Mouse (Mus musculus): Measurements from ENCODE around the gene Tollip. TPM values are rescaled to one million over a fixed set of nuclear protein-coding genes. Genes with fewer than 3 reads are reported as not detected.

Tollip gene
- polyA plus RNA-seq (2015; fragmentation: Nextera tagmentation; extraction: Ambion mirVana), result 46.5 and 50.7 TPM in 2 replicates

DNA sequence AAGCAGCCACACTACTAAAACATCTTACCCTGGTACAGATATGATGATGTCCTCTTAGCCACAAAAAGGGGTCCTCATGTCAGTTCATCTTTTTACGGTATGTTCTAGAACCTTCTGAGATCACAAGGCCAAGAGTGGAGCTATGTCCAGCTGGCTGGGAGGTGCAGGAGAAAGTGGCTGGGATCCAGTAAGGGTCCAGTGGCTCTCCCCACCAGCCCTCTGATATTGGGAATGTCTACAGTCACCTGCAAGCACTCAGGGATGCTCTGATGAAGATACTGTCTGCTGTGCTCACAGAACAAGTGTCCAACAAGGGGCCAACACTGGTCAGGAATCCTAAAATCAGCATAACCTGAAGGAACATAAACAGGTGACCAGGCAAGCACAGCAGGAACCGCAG lies at the start of gene Tollip:
Gene Tollip, minus strand, starts transcription at position 101 of the 400 bp plus-strand sequence.
- ATAC-seq (ENCODE audit: borderline replicate concordance, extremely low read depth, low FRiP score, low TSS enrichment), result no peak
- no peak within 1 kb of the TSS for H3K9ac ChIP-seq

DNA sequence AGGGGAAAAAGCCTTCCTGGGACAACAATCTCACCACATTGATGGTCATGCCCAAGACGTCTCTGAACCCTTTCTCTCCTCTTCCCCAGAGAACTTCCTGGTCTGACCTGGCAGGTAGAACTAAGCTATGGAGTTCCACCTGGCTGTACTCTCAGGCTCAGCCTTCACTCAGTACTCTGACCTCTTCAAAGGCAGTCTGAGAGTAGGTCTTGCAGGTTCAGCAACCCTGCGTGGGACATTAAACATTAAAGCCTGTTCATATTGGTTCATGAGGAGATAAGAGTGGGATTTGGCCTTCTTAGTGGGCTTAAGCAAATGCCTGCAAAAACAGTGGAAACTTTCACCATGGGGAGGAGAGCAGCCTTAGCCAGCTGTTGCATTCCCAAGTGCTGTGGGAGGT lies 48.0 kb upstream of the Tollip start:
- Histone ChIP-seq H3K36me3 (no peaks in the 10 kb centered on the region), H3K4me1 (no peaks in the 10 kb centered on the region), H3K27ac (no peak overlapping the region), H3K9ac (no peak overlapping the region), H3K4me2 (no peak overlapping the region), H3K27me3 (no peaks in the 10 kb centered on the region), H3K4me3 (no peak overlapping the region), H3K9me3 (no peaks in the 10 kb centered on the region)
- 72% methylated on average over 2 of the region's 2 CpGs for WGBS
- no peak for ATAC-seq (ENCODE audit: borderline replicate concordance, extremely low read depth, low FRiP score, low TSS enrichment)

More for the DNA sequence above, at the start of gene Tollip:
- Histone ChIP-seq H3K9me3 (no peaks in the 10 kb centered on the region), H3K4me2 (no peak within 1 kb of the TSS), H3K4me3 (no peak within 1 kb of the TSS), H3K36me3 (no peaks in the 10 kb centered on the region), H3K4me1 (no peaks in the 10 kb centered on the region), H3K27me3 (no peaks in the 10 kb centered on the region; the same call in 1 of the 2 replicates), H3K27ac (no peak within 1 kb of the TSS)
- WGBS, result 82% methylated on average over 2 of the region's 2 CpGs

DNA sequence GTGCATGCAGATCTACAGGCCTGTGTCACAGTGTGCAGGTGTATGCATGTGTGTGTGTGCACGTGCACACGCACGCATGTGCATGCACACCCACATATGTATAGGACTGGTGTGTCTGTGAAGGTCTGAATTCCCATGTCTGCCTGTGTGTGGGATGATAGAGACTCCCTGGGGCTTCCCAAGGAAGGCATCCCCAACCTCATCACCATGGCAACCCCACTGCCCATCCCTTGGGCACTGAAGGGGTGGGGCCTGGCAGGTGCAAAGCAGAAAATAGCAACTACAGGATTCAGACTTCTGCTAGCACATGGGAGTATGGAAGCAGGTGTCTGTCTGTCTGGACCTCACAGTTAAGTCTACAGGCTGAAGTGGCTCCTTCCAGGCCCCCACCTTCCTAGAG lies 44.2 kb upstream of the Tollip start:
- no peak for ATAC-seq (ENCODE audit: borderline replicate concordance, extremely low read depth, low FRiP score, low TSS enrichment)
- Histone ChIP-seq H3K9me3 (no peaks in the 10 kb centered on the region), H3K27ac (no peak overlapping the region), H3K9ac (no peak overlapping the region), H3K4me1 (no peaks in the 10 kb centered on the region), H3K4me2 (no peak overlapping the region), H3K27me3 (no peaks in the 10 kb centered on the region; the same call in 1 of the 2 replicates), H3K36me3 (no peaks in the 10 kb centered on the region), H3K4me3 (no peak overlapping the region)
- whole genome bisulfite sequencing, result 75% methylated on average over 3 of the region's 3 CpGs

DNA sequence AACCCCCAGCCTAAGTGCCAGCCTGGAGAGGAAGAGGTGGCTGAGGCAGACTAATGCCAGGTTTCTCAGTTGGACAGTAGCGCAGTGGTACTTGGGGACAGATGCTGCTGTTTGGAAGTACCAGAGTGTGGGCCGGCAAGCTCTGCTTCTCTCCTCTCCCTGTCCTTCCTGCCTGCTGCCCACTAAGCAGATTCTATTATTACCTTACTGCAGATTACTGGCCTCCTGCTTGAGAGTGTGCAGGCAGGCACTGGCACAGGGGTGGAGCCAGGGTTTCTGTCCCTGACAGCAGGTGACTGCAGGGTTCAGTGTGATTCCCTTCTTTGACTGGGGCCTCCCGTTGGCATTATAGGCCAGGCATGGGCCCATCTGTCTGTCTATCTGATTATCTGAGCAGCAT lies 43.2 kb upstream of the Tollip start:
- Histone ChIP-seq H3K27ac (no peak overlapping the region), H3K9me3 (no peaks in the 10 kb centered on the region), H3K27me3 (no peaks in the 10 kb centered on the region; the same call in 1 of the 2 replicates), H3K4me1 (no peaks in the 10 kb centered on the region), H3K4me2 (no peak overlapping the region), H3K36me3 (no peaks in the 10 kb centered on the region), H3K4me3 (no peak overlapping the region), H3K9ac (no peak overlapping the region)
- 75% methylated on average over 3 of the region's 3 CpGs for WGBS
- no peak for ATAC-seq (ENCODE audit: borderline replicate concordance, extremely low read depth, low FRiP score, low TSS enrichment)

DNA sequence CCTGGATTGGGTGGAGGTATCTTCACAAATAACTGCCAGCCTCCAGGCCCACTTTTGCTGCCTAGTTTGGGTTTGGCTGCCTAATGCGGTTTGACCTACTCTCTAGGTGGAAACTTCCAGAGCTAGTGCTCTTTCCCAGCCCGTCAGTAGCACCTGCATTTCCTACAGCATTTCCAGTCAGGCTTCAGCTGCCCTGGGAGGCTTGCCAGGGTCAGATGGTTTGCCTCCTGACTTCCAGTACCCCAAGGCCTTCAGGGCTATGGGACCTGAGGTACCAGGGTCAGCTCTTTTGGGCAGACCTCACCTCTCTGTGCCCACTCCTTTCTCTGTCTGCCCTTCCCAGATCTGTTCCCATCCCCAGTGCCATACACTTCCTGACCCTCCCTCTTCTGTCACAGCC lies 42.6 kb upstream of the Tollip start:
- WGBS, result 75% methylated on average over 2 of the region's 2 CpGs
- Histone ChIP-seq H3K36me3 (no peaks in the 10 kb centered on the region), H3K4me3 (no peak overlapping the region), H3K27me3 (no peaks in the 10 kb centered on the region; the same call in 1 of the 2 replicates), H3K4me1 (no peaks in the 10 kb centered on the region), H3K9me3 (no peaks in the 10 kb centered on the region), H3K4me2 (no peak overlapping the region), H3K27ac (no peak overlapping the region), H3K9ac (no peak overlapping the region)
- ATAC-seq (ENCODE audit: borderline replicate concordance, extremely low read depth, low FRiP score, low TSS enrichment), result no peak

DNA sequence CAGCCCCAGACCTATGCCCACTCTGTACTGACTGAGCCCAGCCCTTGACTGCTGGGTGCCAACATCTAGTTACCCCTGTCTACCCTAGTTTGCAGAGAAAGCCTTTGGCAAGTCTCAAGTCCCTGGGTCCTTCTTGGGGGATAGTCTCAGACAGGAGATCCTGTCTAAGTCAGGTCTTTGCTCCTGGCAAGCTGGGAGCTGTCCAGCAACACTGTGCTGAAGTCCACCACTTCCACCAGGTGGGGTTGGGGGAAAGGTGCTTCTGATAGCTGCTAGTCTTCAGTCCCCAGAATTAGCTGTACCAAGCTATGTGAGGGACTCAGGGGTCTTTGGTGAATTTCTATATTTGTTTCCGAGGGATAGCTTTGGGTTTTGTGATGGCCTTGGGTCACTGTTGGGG lies 40.8 kb upstream of the Tollip start:
- H3K4me3 ChIP-seq, result no peak overlapping the region
- H3K27me3 ChIP-seq, result no peaks in the 10 kb centered on the region; the same call in 1 of the 2 replicates
- H3K4me2 ChIP-seq, result no peak overlapping the region
- H3K9me3 ChIP-seq, result no peaks in the 10 kb centered on the region
- no peaks in the 10 kb centered on the region for H3K36me3 ChIP-seq
- no peaks in the 10 kb centered on the region for H3K4me1 ChIP-seq
- H3K9ac ChIP-seq, result no peak overlapping the region
- no peak for ATAC-seq (ENCODE audit: borderline replicate concordance, extremely low read depth, low FRiP score, low TSS enrichment)
- H3K27ac ChIP-seq, result no peak overlapping the region
- 63% methylated on average over 1 of the region's 1 CpGs for WGBS

DNA sequence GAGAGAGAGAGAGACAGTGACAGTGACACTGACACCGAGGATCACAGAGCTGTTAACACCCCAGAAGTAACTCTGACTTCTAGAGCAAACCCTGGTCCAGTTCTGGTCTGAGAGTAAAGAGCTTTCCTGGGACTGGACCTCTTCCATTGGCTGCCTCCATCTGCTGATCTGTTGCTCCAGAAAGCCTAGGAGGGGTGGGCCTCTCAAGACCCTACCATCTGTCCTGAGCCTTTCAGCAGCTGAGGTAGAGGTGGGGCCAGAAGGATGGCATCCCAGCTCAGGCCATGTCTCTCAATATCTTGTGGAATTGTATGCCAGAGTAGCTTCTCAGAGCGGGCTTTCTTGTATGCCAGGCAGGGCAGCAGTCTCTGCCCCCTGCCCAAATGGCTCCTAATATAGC lies 39.9 kb upstream of the Tollip start:
- ATAC-seq (ENCODE audit: borderline replicate concordance, extremely low read depth, low FRiP score, low TSS enrichment), result no peak
- Histone ChIP-seq H3K36me3 (no peaks in the 10 kb centered on the region), H3K9me3 (no peaks in the 10 kb centered on the region), H3K4me1 (no peaks in the 10 kb centered on the region), H3K4me2 (no peak overlapping the region), H3K4me3 (no peak overlapping the region), H3K9ac (no peak overlapping the region), H3K27ac (no peak overlapping the region), H3K27me3 (peaks cover 5% of the 10 kb centered on the region; the same call in 1 of the 2 replicates)
- WGBS, result 61% methylated on average over 2 of the region's 2 CpGs

DNA sequence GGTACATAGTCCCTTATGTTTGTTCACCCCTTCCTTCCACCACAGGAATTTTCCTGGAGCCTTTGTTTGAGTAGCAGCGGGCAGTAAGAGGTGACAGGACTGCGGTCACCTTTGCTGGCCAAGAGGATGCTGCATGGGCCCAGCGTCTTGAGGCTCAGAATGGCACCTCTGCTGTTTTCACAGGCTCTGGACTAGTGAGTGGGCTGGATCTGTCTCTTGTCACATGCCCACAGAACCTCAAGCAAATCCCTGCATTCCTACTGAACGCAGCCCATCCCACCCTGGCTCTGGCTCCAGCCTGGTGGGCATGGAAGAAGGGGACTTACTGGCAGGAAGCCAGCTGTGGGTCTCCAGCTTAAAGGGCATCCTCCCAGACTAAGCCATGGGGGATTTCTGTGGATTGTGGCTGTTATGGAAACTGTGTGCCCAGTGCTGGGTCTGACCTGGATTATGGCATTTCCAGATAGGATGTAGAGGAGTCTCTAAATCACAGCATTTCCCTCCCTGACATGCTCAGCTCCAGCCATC lies 39.3 kb upstream of the Tollip start:
- Histone ChIP-seq H3K4me1 (no peaks in the 10 kb centered on the region), H3K9ac (no peak overlapping the region), H3K4me3 (no peak overlapping the region), H3K36me3 (no peaks in the 10 kb centered on the region), H3K27ac (no peak overlapping the region), H3K9me3 (no peaks in the 10 kb centered on the region), H3K4me2 (no peak overlapping the region), H3K27me3 (peaks cover 11% of the 10 kb centered on the region; the same call in 1 of the 2 replicates)
- WGBS, result 78% methylated on average over 4 of the region's 4 CpGs
- no peak for ATAC-seq (ENCODE audit: borderline replicate concordance, extremely low read depth, low FRiP score, low TSS enrichment)

DNA sequence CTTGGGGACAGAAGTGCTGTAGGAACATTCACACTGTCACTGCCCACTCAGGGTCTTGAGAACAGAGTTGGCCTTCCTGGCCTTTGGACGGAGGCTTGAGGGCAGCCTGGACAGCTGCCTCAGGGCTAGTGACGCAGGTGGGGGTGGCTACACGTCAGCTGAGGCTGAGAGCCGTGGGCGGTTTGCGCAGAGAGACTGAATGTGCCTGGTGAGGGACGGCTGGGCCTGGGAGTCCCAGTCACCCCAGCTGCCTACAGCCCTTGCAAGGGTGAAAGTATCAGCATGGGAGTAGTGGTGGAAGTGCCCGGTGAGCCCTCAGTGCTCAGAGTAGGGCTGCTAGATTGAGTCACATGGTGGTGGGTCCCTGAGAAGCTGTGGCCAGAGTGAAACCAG lies 37.9 kb upstream of the Tollip start:
- Histone ChIP-seq H3K9me3 (no peaks in the 10 kb centered on the region), H3K27me3 (peaks cover 25% of the 10 kb centered on the region), H3K27ac (no peak overlapping the region), H3K4me1 (no peaks in the 10 kb centered on the region), H3K4me3 (no peak overlapping the region), H3K36me3 (no peaks in the 10 kb centered on the region), H3K4me2 (no peak overlapping the region), H3K9ac (no peak overlapping the region)
- ATAC-seq (ENCODE audit: borderline replicate concordance, extremely low read depth, low FRiP score, low TSS enrichment), result no peak
- WGBS, result 70% methylated on average over 8 of the region's 8 CpGs

DNA sequence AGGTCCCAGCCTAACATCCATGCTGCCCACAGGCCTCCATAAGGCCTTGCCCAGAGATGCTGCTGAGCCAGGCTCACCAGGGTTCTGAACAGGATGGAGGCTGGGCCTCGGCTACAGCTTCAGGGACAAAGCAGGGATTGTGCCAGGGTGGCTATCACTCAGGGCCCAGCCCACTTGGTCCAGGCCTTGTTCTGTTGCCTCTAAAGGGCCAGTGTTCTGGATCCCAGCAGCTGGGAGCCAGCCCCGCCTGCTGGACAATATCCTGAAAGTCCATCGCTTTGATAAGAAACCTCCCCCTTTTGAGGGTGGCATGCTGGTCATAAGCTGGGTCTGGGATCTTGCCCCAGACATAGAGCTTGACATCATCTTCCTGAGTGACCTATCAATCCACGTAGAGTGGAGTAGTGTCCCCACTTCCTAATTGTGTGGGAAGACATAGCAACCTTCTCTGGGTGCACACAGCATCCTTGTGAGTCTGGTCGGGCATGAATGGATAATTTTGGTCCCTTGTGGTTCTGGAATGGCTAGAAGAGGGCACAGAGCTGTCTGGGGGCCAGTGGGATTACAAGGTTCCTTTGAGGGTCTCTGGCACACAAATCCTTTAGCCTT lies 37.4 kb upstream of the Tollip start:
- H3K9me3 ChIP-seq, result no peaks in the 10 kb centered on the region
- no peaks in the 10 kb centered on the region for H3K36me3 ChIP-seq
- WGBS, result 61% methylated on average over 5 of the region's 5 CpGs
- H3K27ac ChIP-seq, result no peak overlapping the region
- H3K4me1 ChIP-seq, result peaks cover 1% of the 10 kb centered on the region; the same call in 1 of the 2 replicates
- no peak for ATAC-seq (ENCODE audit: borderline replicate concordance, extremely low read depth, low FRiP score, low TSS enrichment)
- no peak overlapping the region for H3K4me3 ChIP-seq
- H3K9ac ChIP-seq, result no peak overlapping the region
- no peak overlapping the region for H3K4me2 ChIP-seq
- peaks cover 30% of the 10 kb centered on the region for H3K27me3 ChIP-seq

DNA sequence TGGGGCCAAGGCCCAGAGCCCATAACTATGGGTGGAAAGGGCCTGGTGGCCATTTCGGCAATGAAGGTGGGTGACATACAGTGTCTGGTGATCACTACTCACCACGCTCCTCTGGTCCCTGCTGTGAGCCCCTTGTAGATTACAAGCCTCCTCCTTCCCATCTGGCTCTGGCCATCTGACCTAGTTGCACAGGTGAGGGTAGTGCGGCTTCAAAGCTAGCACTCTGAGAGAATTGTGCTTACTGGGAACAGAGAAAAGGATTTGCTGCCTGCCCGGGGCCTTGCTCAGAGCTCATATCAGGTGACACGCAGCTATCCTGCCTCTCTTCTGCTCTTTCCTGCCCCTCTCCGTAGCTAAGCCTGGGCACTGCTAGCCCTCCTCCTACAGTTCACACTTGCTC lies 35.3 kb upstream of the Tollip start:
- ATAC-seq (ENCODE audit: borderline replicate concordance, extremely low read depth, low FRiP score, low TSS enrichment), result no peak
- Histone ChIP-seq H3K9ac (no peak overlapping the region), H3K9me3 (no peaks in the 10 kb centered on the region), H3K27ac (no peak overlapping the region), H3K4me3 (no peak overlapping the region), H3K36me3 (no peaks in the 10 kb centered on the region), H3K4me2 (no peak overlapping the region), H3K27me3 (peaks cover 51% of the 10 kb centered on the region), H3K4me1 (peaks cover 12% of the 10 kb centered on the region)
- WGBS, result 67% methylated on average over 6 of the region's 6 CpGs

DNA sequence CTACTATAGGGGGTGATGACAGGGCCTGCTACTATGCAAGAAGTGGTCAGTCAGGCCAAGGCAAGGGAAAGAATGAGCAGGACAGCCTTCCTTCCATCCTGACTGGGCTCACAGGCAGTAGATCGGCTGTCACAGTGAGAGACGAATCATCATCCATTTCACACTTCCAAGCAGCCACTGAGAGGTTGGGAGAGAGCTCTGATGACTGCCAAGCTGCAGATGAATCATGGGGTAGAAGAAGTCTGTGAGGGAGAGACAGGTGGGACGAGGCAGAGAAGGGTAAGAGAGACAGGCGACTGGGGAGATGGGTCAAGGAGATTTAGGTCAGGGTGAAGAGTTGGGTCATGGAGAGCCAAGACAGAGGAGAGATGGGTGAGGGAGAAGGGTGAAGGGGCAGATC lies 34.6 kb upstream of the Tollip start:
- no peak for ATAC-seq (ENCODE audit: borderline replicate concordance, extremely low read depth, low FRiP score, low TSS enrichment)
- peaks cover 12% of the 10 kb centered on the region for H3K4me1 ChIP-seq
- WGBS, result 63% methylated on average over 4 of the region's 4 CpGs
- H3K9me3 ChIP-seq, result no peaks in the 10 kb centered on the region
- H3K36me3 ChIP-seq, result no peaks in the 10 kb centered on the region
- H3K27me3 ChIP-seq, result peaks cover 58% of the 10 kb centered on the region
- no peak overlapping the region for H3K4me2 ChIP-seq
- no peak overlapping the region for H3K27ac ChIP-seq
- no peak overlapping the region for H3K9ac ChIP-seq
- no peak overlapping the region for H3K4me3 ChIP-seq
